10 mouse cellular contexts compared by ENCODE assay signal in genomic region chr7:80446221-80446878, GRCm38 (mm10). TPM values are rescaled to one million over a fixed set of nuclear protein-coding genes. Genes with fewer than 3 reads are reported as not detected.
DNase-seq lines count a peak whose midpoint lies in the region; ATAC-seq and TF ChIP-seq lines count a peak whose summit lies in the region.
"Had no signal": no experiment of that assay in that cellular context is flagged by ENCODE, and none has a peak within 500 bp of the region (broad histone marks: within the 10 kb centered on the region; RNA-seq: fewer than 3 reads in every experiment).

No protein-coding gene starts in this region.

- peaks cover 38% of the 10 kb centered on the region for H3K4me1 ChIP-seq in forebrain, embryonic 10.5 days
- peaks cover 12% of the 10 kb centered on the region for H3K4me1 ChIP-seq in forebrain, postnatal 0 days (ENCODE audit: insufficient read depth)
- H3K4me1 ChIP-seq in lung, embryonic 16.5 days (replicated peaks; ENCODE audit: control insufficient read depth, insufficient read depth, low read length), result peaks cover 34% of the 10 kb centered on the region
- H3K4me1 ChIP-seq in heart, embryonic 14.5 days (ENCODE audit: control insufficient read depth in 2 of 2, insufficient read depth in 2 of 2, low read length in 2 of 2), result peaks cover 54 to 61% of the 10 kb centered on the region in 2 experiments
- peaks cover 77% of the 10 kb centered on the region for H3K4me1 ChIP-seq in liver, embryonic 15.5 days (replicated peaks)
- no peaks in the 10 kb centered on the region; the same call in 1 of the 2 replicates for H3K4me1 ChIP-seq in midbrain, embryonic 13.5 days (replicated peaks)
- H3K4me1 ChIP-seq in forebrain, embryonic 11.5 days (replicated peaks; ENCODE audit: control insufficient read depth, insufficient read depth, low read length), result peaks cover 3% of the 10 kb centered on the region; the same call in 1 of the 2 replicates

- 0 out of 2 replicates have a peak overlapping the region, but pooled peaks have one; percentile 12 for H3K27ac ChIP-seq in forebrain, embryonic 10.5 days
- no peak overlapping the region for H3K27ac ChIP-seq in forebrain, postnatal 0 days (ENCODE audit: low read depth, low read length)
- H3K27ac ChIP-seq in lung, embryonic 16.5 days (ENCODE audit: low read length), result peak overlapping the region; percentile 60; the same call in 1 of the 2 replicates
- peak overlapping the region; percentile 85 to 91 for H3K27ac ChIP-seq in heart, embryonic 14.5 days (replicated peaks in 1 of 2; ENCODE audit: control insufficient read depth in 1 of 2, insufficient read depth in 1 of 2, low read depth in 2 of 2, low read length in 2 of 2)
- H3K27ac ChIP-seq in liver, embryonic 15.5 days (replicated peaks), result peak overlapping the region; percentile 77; the same call in 1 of the 2 replicates
- no peak overlapping the region for H3K27ac ChIP-seq in midbrain, embryonic 13.5 days
- no peak overlapping the region for H3K27ac ChIP-seq in forebrain, embryonic 11.5 days (ENCODE audit: low read depth, low read length)

- H3K9ac ChIP-seq in forebrain, postnatal 0 days, result no peak overlapping the region
- 0 out of 2 replicates have a peak overlapping the region, but pooled peaks have one; percentile 1 for H3K9ac ChIP-seq in lung, embryonic 16.5 days (ENCODE audit: low read length)
- H3K9ac ChIP-seq in heart, embryonic 14.5 days (ENCODE audit: low read length), result no peak overlapping the region
- no peak overlapping the region for H3K9ac ChIP-seq in liver, embryonic 15.5 days
- H3K9ac ChIP-seq in midbrain, embryonic 13.5 days (replicated peaks), result no peak overlapping the region
- H3K9ac ChIP-seq in forebrain, embryonic 11.5 days (ENCODE audit: low read length), result no peak overlapping the region

- H3K9me3 ChIP-seq in forebrain, embryonic 10.5 days, result no peaks in the 10 kb centered on the region
- H3K9me3 ChIP-seq in forebrain, postnatal 0 days (ENCODE audit: low read length), result no peaks in the 10 kb centered on the region
- no peaks in the 10 kb centered on the region for H3K9me3 ChIP-seq in lung, embryonic 16.5 days (ENCODE audit: control insufficient read depth, low read length)
- no peaks in the 10 kb centered on the region for H3K9me3 ChIP-seq in heart, embryonic 14.5 days (ENCODE audit: control insufficient read depth, low read length)
- no peaks in the 10 kb centered on the region for H3K9me3 ChIP-seq in liver, embryonic 15.5 days (replicated peaks)
- H3K9me3 ChIP-seq in midbrain, embryonic 13.5 days, result no peaks in the 10 kb centered on the region
- H3K9me3 ChIP-seq in forebrain, embryonic 11.5 days (ENCODE audit: control insufficient read depth, low read length), result no peaks in the 10 kb centered on the region

- TF ChIP-seq CTCF in forebrain, postnatal 0 days (IDR thresholded peaks at IDR 0.05; ENCODE audit: low read depth), result no peak

- peaks cover 8% of the 10 kb centered on the region; the same call in 1 of the 2 replicates for H3K27me3 ChIP-seq in forebrain, embryonic 10.5 days (ENCODE audit: poor library complexity, severe bottlenecking)
- no peaks in the 10 kb centered on the region for H3K27me3 ChIP-seq in forebrain, postnatal 0 days (ENCODE audit: insufficient read depth, low read length)
- H3K27me3 ChIP-seq in lung, embryonic 16.5 days (ENCODE audit: control insufficient read depth, insufficient read depth, low read depth, low read length), result no peaks in the 10 kb centered on the region
- H3K27me3 ChIP-seq in heart, embryonic 14.5 days (ENCODE audit: control insufficient read depth, insufficient read depth, low read length), result no peaks in the 10 kb centered on the region
- no peaks in the 10 kb centered on the region for H3K27me3 ChIP-seq in liver, embryonic 15.5 days
- H3K27me3 ChIP-seq in midbrain, embryonic 13.5 days, result no peaks in the 10 kb centered on the region
- H3K27me3 ChIP-seq in forebrain, embryonic 11.5 days (ENCODE audit: control insufficient read depth, insufficient read depth, low read length), result no peaks in the 10 kb centered on the region

- H3K4me3 ChIP-seq in forebrain, embryonic 10.5 days, result no peak overlapping the region
- H3K4me3 ChIP-seq in forebrain, postnatal 0 days (ENCODE audit: low read depth, low read length), result no peak overlapping the region
- no peak overlapping the region for H3K4me3 ChIP-seq in lung, embryonic 16.5 days (ENCODE audit: low read length)
- no peak overlapping the region for H3K4me3 ChIP-seq in heart, embryonic 14.5 days (ENCODE audit: control insufficient read depth in 1 of 2, insufficient read depth in 1 of 2, low read depth in 1 of 2, low read length in 2 of 2)
- H3K4me3 ChIP-seq in liver, embryonic 15.5 days (replicated peaks), result no peak overlapping the region
- H3K4me3 ChIP-seq in midbrain, embryonic 13.5 days (replicated peaks), result no peak overlapping the region
- no peak overlapping the region for H3K4me3 ChIP-seq in forebrain, embryonic 11.5 days (ENCODE audit: low read depth, low read length)

- peaks cover 3% of the 10 kb centered on the region; the same call in 1 of the 2 replicates for H3K36me3 ChIP-seq in forebrain, embryonic 10.5 days (replicated peaks)
- H3K36me3 ChIP-seq in forebrain, postnatal 0 days (ENCODE audit: insufficient read depth), result no peaks in the 10 kb centered on the region
- no peaks in the 10 kb centered on the region for H3K36me3 ChIP-seq in lung, embryonic 16.5 days (ENCODE audit: control insufficient read depth, insufficient read depth, low read length)
- no peaks in the 10 kb centered on the region for H3K36me3 ChIP-seq in heart, embryonic 14.5 days (ENCODE audit: control insufficient read depth, insufficient read depth, low read length)
- 0 out of 2 replicates have a peak, but pooled peaks cover 3% of the 10 kb centered on the region for H3K36me3 ChIP-seq in liver, embryonic 15.5 days (replicated peaks)
- no peaks in the 10 kb centered on the region for H3K36me3 ChIP-seq in midbrain, embryonic 13.5 days
- H3K36me3 ChIP-seq in forebrain, embryonic 11.5 days (ENCODE audit: control insufficient read depth, insufficient read depth, low read length), result no peaks in the 10 kb centered on the region

- 86% methylated on average over 7 of the region's 7 CpGs for WGBS in forebrain, embryonic 10.5 days
- 82% methylated on average over 7 of the region's 7 CpGs for WGBS in forebrain, postnatal 0 days
- 52% methylated on average over 7 of the region's 7 CpGs for WGBS in lung, embryonic 16.5 days
- 25% methylated on average over 7 of the region's 7 CpGs for WGBS in heart, embryonic 14.5 days
- WGBS in liver, embryonic 15.5 days (ENCODE audit: insufficient replicate concordance), result 63% methylated on average over 7 of the region's 7 CpGs
- 87% methylated on average over 7 of the region's 7 CpGs for WGBS in midbrain, embryonic 13.5 days
- WGBS in forebrain, embryonic 11.5 days, result 81% methylated on average over 7 of the region's 7 CpGs

- H3K4me2 ChIP-seq in forebrain, postnatal 0 days (ENCODE audit: low read depth), result no peak overlapping the region
- H3K4me2 ChIP-seq in lung, embryonic 16.5 days (ENCODE audit: low read depth, low read length), result no peak overlapping the region
- H3K4me2 ChIP-seq in heart, embryonic 14.5 days (ENCODE audit: low read length), result peak overlapping the region; percentile 27; the same call in 1 of the 2 replicates
- H3K4me2 ChIP-seq in liver, embryonic 15.5 days, result peak overlapping the region; percentile 50; the same call in 1 of the 2 replicates
- no peak overlapping the region for H3K4me2 ChIP-seq in midbrain, embryonic 13.5 days (replicated peaks)
- H3K4me2 ChIP-seq in forebrain, embryonic 11.5 days (ENCODE audit: low read depth, low read length, severe bottlenecking), result no peak overlapping the region

- no peak for DNase-seq in forebrain, embryonic 10.5 days (ENCODE audit: extremely low spot score, low spot score)
- no peak for DNase-seq in forebrain, postnatal 0 days
- no peak for DNase-seq in lung, postnatal 14 days
- DNase-seq in forebrain, embryonic 11.5 days (ENCODE audit: low spot score), result no peak
- DNase-seq: cerebellum, adult 11-12 months; kidney, postnatal 36 days had no signal

- ATAC-seq in forebrain, postnatal 0 days, result no peak
- ATAC-seq in lung, embryonic 16.5 days (ENCODE audit: low read depth), result no peak
- ATAC-seq in heart, embryonic 14.5 days (ENCODE audit: insufficient number of reproducible peaks, insufficient read depth, low FRiP score, low read depth), result no peak
- no peak for ATAC-seq in liver, embryonic 15.5 days (ENCODE audit: insufficient read depth)
- no peak for ATAC-seq in midbrain, embryonic 13.5 days
- no peak for ATAC-seq in forebrain, embryonic 11.5 days (replicated peaks; ENCODE audit: low FRiP score)

RNA-seq across cellular contexts. Expression of gene Furin, which starts 41.1 kb away (rescaled TPM):
- 3.3 and 3.9 TPM in 2 replicates for polyA plus RNA-seq in forebrain, embryonic 10.5 days (2016; fragmentation: Nextera tagmentation; extraction: Ambion mirVana)
- 16.9 and 21.8 TPM in 2 replicates for total RNA-seq in forebrain, postnatal 0 days (2014; rRNA removed)
- 6.8 and 7.7 TPM in 2 replicates for polyA plus RNA-seq in forebrain, postnatal 0 days (2015; fragmentation: Nextera tagmentation; extraction: Ambion mirVana)
- 12.6 and 12.7 TPM in 2 replicates for polyA plus RNA-seq in lung, embryonic 16.5 days (2015; fragmentation: Nextera tagmentation; extraction: Ambion mirVana)
- polyA plus RNA-seq in heart, embryonic 14.5 days (2014; fragmentation: Nextera tagmentation; extraction: Ambion mirVana), result 17.9 and 25.2 TPM in 2 replicates
- polyA plus RNA-seq in liver, embryonic 15.5 days (2015; fragmentation: Nextera tagmentation; extraction: Ambion mirVana), result 8.0 and 9.8 TPM in 2 replicates
- polyA plus RNA-seq in midbrain, embryonic 13.5 days (2015; fragmentation: Nextera tagmentation; extraction: Ambion mirVana), result 3.2 and 3.6 TPM in 2 replicates
- 6.0 and 6.2 TPM in 2 replicates for polyA plus RNA-seq in forebrain, embryonic 11.5 days (2014; fragmentation: Nextera tagmentation; extraction: Ambion mirVana)

RNA-seq across cellular contexts. Expression of gene Fes, which starts 58.6 kb away (rescaled TPM):
- polyA plus RNA-seq in forebrain, embryonic 10.5 days (2016; fragmentation: Nextera tagmentation; extraction: Ambion mirVana), result 7.2 and 9.2 TPM in 2 replicates
- 4.5 and 6.4 TPM in 2 replicates for total RNA-seq in forebrain, postnatal 0 days (2014; rRNA removed)
- 2.5 and 2.8 TPM in 2 replicates for polyA plus RNA-seq in forebrain, postnatal 0 days (2015; fragmentation: Nextera tagmentation; extraction: Ambion mirVana)
- polyA plus RNA-seq in lung, embryonic 16.5 days (2015; fragmentation: Nextera tagmentation; extraction: Ambion mirVana), result 18.5 and 19.3 TPM in 2 replicates
- 12.3 and 13.5 TPM in 2 replicates for polyA plus RNA-seq in heart, embryonic 14.5 days (2014; fragmentation: Nextera tagmentation; extraction: Ambion mirVana)
- 16.6 and 19.2 TPM in 2 replicates for polyA plus RNA-seq in liver, embryonic 15.5 days (2015; fragmentation: Nextera tagmentation; extraction: Ambion mirVana)
- polyA plus RNA-seq in midbrain, embryonic 13.5 days (2015; fragmentation: Nextera tagmentation; extraction: Ambion mirVana), result 3.0 and 5.0 TPM in 2 replicates
- 7.7 and 8.3 TPM in 2 replicates for polyA plus RNA-seq in forebrain, embryonic 11.5 days (2014; fragmentation: Nextera tagmentation; extraction: Ambion mirVana)

Comparison
In these comparisons a context has a peak if more than half of its experiments do, and no peak if none do; other contexts are left out.
1. H3K27ac ChIP-seq: peak in forebrain, embryonic 10.5 days (single experiment), lung, embryonic 16.5 days (single experiment), heart, embryonic 14.5 days (2 of 2) and liver, embryonic 15.5 days (single experiment); none in forebrain, postnatal 0 days (single experiment), midbrain, embryonic 13.5 days (single experiment) and forebrain, embryonic 11.5 days (single experiment).
2. H3K4me2 ChIP-seq: peak in heart, embryonic 14.5 days (single experiment) and liver, embryonic 15.5 days (single experiment); none in forebrain, postnatal 0 days (single experiment), lung, embryonic 16.5 days (single experiment), midbrain, embryonic 13.5 days (single experiment) and forebrain, embryonic 11.5 days (single experiment).